11 mouse cellular contexts compared by ENCODE assay signal in genomic region chr19:7180756-7181405, GRCm38 (mm10). TPM values are rescaled to one million over a fixed set of nuclear protein-coding genes. Genes with fewer than 3 reads are reported as not detected.
A peak's percentile ranks its signal among the peaks of the same experiment; 100 is the strongest.
DNase-seq lines count a peak whose midpoint lies in the region; ATAC-seq and TF ChIP-seq lines count a peak whose summit lies in the region.
"Had no signal": no experiment of that assay in that cellular context is flagged by ENCODE, and none has a peak within 500 bp of the region (broad histone marks: within the 10 kb centered on the region; RNA-seq: fewer than 3 reads in every experiment).

No protein-coding gene starts in this region.

- H3K9ac ChIP-seq in kidney, embryonic 14.5 days (ENCODE audit: low read depth, low read length), result no peak overlapping the region
- H3K9ac ChIP-seq in kidney, postnatal 0 days (ENCODE audit: low read depth, low read length), result no peak overlapping the region
- no peak overlapping the region for H3K9ac ChIP-seq in hindbrain, embryonic 12.5 days
- H3K9ac ChIP-seq: forebrain, postnatal 0 days had no signal

- no peak overlapping the region for H3K4me3 ChIP-seq in cerebellum, adult 2 months (replicated peaks; ENCODE audit: insufficient read depth, low read depth, low read length)
- H3K4me3 ChIP-seq in kidney, adult 2 months (ENCODE audit: insufficient read depth, low read depth, low read length), result no peak overlapping the region
- no peak overlapping the region for H3K4me3 ChIP-seq in kidney, embryonic 14.5 days (ENCODE audit: low read length)
- H3K4me3 ChIP-seq in kidney, postnatal 0 days (replicated peaks; ENCODE audit: low read depth, low read length), result no peak overlapping the region
- H3K4me3 ChIP-seq in hindbrain, embryonic 12.5 days, result no peak overlapping the region
- H3K4me3 ChIP-seq: heart, embryonic 10.5 days had no signal

- no peaks in the 10 kb centered on the region for H3K36me3 ChIP-seq in kidney, adult 2 months (ENCODE audit: control insufficient read depth, insufficient read depth, low read length)
- H3K36me3 ChIP-seq in kidney, embryonic 14.5 days (ENCODE audit: control insufficient read depth, insufficient read depth, low read length), result no peaks in the 10 kb centered on the region
- no peaks in the 10 kb centered on the region for H3K36me3 ChIP-seq in kidney, postnatal 0 days (ENCODE audit: insufficient read depth, low read length)
- no peaks in the 10 kb centered on the region for H3K36me3 ChIP-seq in hindbrain, embryonic 12.5 days
- H3K36me3 ChIP-seq: heart, embryonic 10.5 days had no signal

- H3K9me3 ChIP-seq in kidney, embryonic 14.5 days (ENCODE audit: control insufficient read depth, low read length), result no peaks in the 10 kb centered on the region
- H3K9me3 ChIP-seq in kidney, postnatal 0 days (replicated peaks; ENCODE audit: low read length), result no peaks in the 10 kb centered on the region
- no peaks in the 10 kb centered on the region for H3K9me3 ChIP-seq in hindbrain, embryonic 12.5 days (replicated peaks)
- H3K9me3 ChIP-seq: heart, embryonic 10.5 days had no signal

- no peak overlapping the region for H3K4me2 ChIP-seq in kidney, embryonic 14.5 days (replicated peaks; ENCODE audit: low read depth, low read length)
- H3K4me2 ChIP-seq in kidney, postnatal 0 days (ENCODE audit: low read length), result no peak overlapping the region
- no peak overlapping the region for H3K4me2 ChIP-seq in hindbrain, embryonic 12.5 days (replicated peaks)

- TF ChIP-seq CTCF in cerebellum, adult 2 months (IDR thresholded peaks at IDR 0.05; ENCODE audit: borderline replicate concordance, insufficient read depth, low read depth, low read length), result no peak
- TF ChIP-seq CTCF in kidney, adult 2 months (conservative IDR thresholded peaks at IDR 0.05; ENCODE audit: insufficient read depth, insufficient read length, low read depth, low read length), result no peak
- no peak for TF ChIP-seq CTCF in kidney, postnatal 0 days (IDR thresholded peaks at IDR 0.05; ENCODE audit: low read depth)

- H3K27ac ChIP-seq in cerebellum, adult 2 months (ENCODE audit: insufficient read depth, low read length), result no peak overlapping the region
- peak overlapping the region; percentile 90 for H3K27ac ChIP-seq in kidney, adult 2 months (ENCODE audit: insufficient read depth, low read depth, low read length)
- H3K27ac ChIP-seq in kidney, embryonic 14.5 days (ENCODE audit: low read depth, low read length), result no peak overlapping the region
- peak overlapping the region; percentile 34; the same call in 1 of the 2 replicates for H3K27ac ChIP-seq in kidney, postnatal 0 days
- no peak overlapping the region for H3K27ac ChIP-seq in hindbrain, embryonic 12.5 days
- H3K27ac ChIP-seq: heart, embryonic 10.5 days had no signal

- H3K27me3 ChIP-seq in cerebellum, adult 2 months (ENCODE audit: control insufficient read depth, insufficient read depth, low read length), result no peaks in the 10 kb centered on the region
- no peaks in the 10 kb centered on the region for H3K27me3 ChIP-seq in kidney, adult 2 months (replicated peaks; ENCODE audit: control insufficient read depth, insufficient read depth, low read length)
- H3K27me3 ChIP-seq in kidney, embryonic 14.5 days (ENCODE audit: control insufficient read depth, insufficient read depth, low read length), result peaks cover 26% of the 10 kb centered on the region
- no peaks in the 10 kb centered on the region for H3K27me3 ChIP-seq in kidney, postnatal 0 days (ENCODE audit: insufficient read depth, low read length)
- H3K27me3 ChIP-seq in hindbrain, embryonic 12.5 days, result peaks cover 54% of the 10 kb centered on the region

- no peak for TF ChIP-seq POLR2A in cerebellum, adult 2 months (IDR thresholded peaks at IDR 0.05; ENCODE audit: borderline replicate concordance, insufficient read depth, low read length)
- no peak for TF ChIP-seq POLR2A in kidney, adult 2 months (IDR thresholded peaks at IDR 0.05; ENCODE audit: low read depth, low read length)

- 45% methylated on average over 8 of the region's 8 CpGs for WGBS in cerebellum, adult 2 months
- 38% methylated on average over 8 of the region's 8 CpGs for WGBS in kidney, adult 2 months
- WGBS in kidney, embryonic 14.5 days, result 80% methylated on average over 8 of the region's 8 CpGs
- 67% methylated on average over 8 of the region's 8 CpGs for WGBS in kidney, postnatal 0 days
- 81% methylated on average over 8 of the region's 8 CpGs for WGBS in hindbrain, embryonic 12.5 days

- H3K4me1 ChIP-seq in cerebellum, adult 2 months (ENCODE audit: control insufficient read depth, insufficient read depth, low read length), result peaks cover 38% of the 10 kb centered on the region
- H3K4me1 ChIP-seq in kidney, adult 2 months (ENCODE audit: control insufficient read depth, insufficient read depth, low read length), result peaks cover 49% of the 10 kb centered on the region
- H3K4me1 ChIP-seq in kidney, embryonic 14.5 days (ENCODE audit: control insufficient read depth, insufficient read depth, low read length), result peaks cover 35% of the 10 kb centered on the region
- peaks cover 24% of the 10 kb centered on the region for H3K4me1 ChIP-seq in kidney, postnatal 0 days (replicated peaks; ENCODE audit: insufficient read depth, low read length)
- H3K4me1 ChIP-seq in hindbrain, embryonic 12.5 days, result peaks cover 58% of the 10 kb centered on the region

- DNase-seq in cerebellum, adult 2 months, result peak; percentile 60 to 68
- no peak for DNase-seq in cerebellum, adult 9-10 months
- peak; percentile 94 for DNase-seq in kidney, adult 2 months
- DNase-seq in adrenal gland, postnatal 14 days, result peak; percentile 73
- no peak for DNase-seq in kidney, postnatal 0 days (ENCODE audit: low spot score)
- no peak for DNase-seq in ovary, adult 18-20 months (ENCODE audit: low spot score)
- DNase-seq: forebrain, postnatal 0 days; thymus, adult 2 months had no signal

- ATAC-seq in kidney, embryonic 14.5 days (ENCODE audit: low FRiP score, low TSS enrichment), result no peak
- no peak for ATAC-seq in kidney, postnatal 0 days (replicated peaks; ENCODE audit: low FRiP score, low read depth)
- no peak for ATAC-seq in hindbrain, embryonic 12.5 days (ENCODE audit: low FRiP score)
- ATAC-seq: forebrain, postnatal 0 days had no signal

RNA-seq across cellular contexts. Expression of gene Otub1, which starts 25.2 kb away (rescaled TPM):
- polyA plus RNA-seq in cerebellum, adult 2 months (2012; rRNA removed), result 234 and 248 TPM in 2 replicates
- 122 and 126 TPM in 2 replicates for polyA plus RNA-seq in kidney, adult 2 months (2012; rRNA removed)
- polyA plus RNA-seq in kidney, embryonic 14.5 days (2014; fragmentation: Nextera tagmentation; extraction: Ambion mirVana), result 237 and 255 TPM in 2 replicates
- 103 and 124 TPM in 2 replicates for total RNA-seq in adrenal gland, postnatal 14 days (2021)
- 197 and 209 TPM in 2 replicates for polyA plus RNA-seq in kidney, postnatal 0 days (2015; fragmentation: Nextera tagmentation; extraction: Ambion mirVana)
- polyA plus RNA-seq in hindbrain, embryonic 12.5 days (2016; fragmentation: Nextera tagmentation; extraction: Ambion mirVana), result 217 and 218 TPM in 2 replicates

RNA-seq across cellular contexts. Expression of gene Cox8a, which starts 36.5 kb away (rescaled TPM):
- polyA plus RNA-seq in cerebellum, adult 2 months (2012; rRNA removed), result 1,171 and 1,228 TPM in 2 replicates
- 3,607 and 3,750 TPM in 2 replicates for polyA plus RNA-seq in kidney, adult 2 months (2012; rRNA removed)
- polyA plus RNA-seq in kidney, embryonic 14.5 days (2014; fragmentation: Nextera tagmentation; extraction: Ambion mirVana), result 1,171 and 1,487 TPM in 2 replicates
- 1,334 and 1,491 TPM in 2 replicates for total RNA-seq in adrenal gland, postnatal 14 days (2021)
- polyA plus RNA-seq in kidney, postnatal 0 days (2015; fragmentation: Nextera tagmentation; extraction: Ambion mirVana), result 2,325 and 2,471 TPM in 2 replicates
- polyA plus RNA-seq in hindbrain, embryonic 12.5 days (2016; fragmentation: Nextera tagmentation; extraction: Ambion mirVana), result 715 and 817 TPM in 2 replicates

Comparison
In these comparisons a context has a peak if more than half of its experiments do, and no peak if none do; other contexts are left out.
1. DNase-seq: peak in cerebellum, adult 2 months (2 of 2), kidney, adult 2 months (single experiment) and adrenal gland, postnatal 14 days (single experiment); none in cerebellum, adult 9-10 months (single experiment), kidney, postnatal 0 days (single experiment) and ovary, adult 18-20 months (single experiment).
2. H3K27ac ChIP-seq: peak in kidney, adult 2 months (single experiment) and kidney, postnatal 0 days (single experiment); none in cerebellum, adult 2 months (single experiment), kidney, embryonic 14.5 days (single experiment) and hindbrain, embryonic 12.5 days (single experiment).